Comparison of ENCODE assay signal across 19 mouse cellular contexts in the genomic region with DNA sequence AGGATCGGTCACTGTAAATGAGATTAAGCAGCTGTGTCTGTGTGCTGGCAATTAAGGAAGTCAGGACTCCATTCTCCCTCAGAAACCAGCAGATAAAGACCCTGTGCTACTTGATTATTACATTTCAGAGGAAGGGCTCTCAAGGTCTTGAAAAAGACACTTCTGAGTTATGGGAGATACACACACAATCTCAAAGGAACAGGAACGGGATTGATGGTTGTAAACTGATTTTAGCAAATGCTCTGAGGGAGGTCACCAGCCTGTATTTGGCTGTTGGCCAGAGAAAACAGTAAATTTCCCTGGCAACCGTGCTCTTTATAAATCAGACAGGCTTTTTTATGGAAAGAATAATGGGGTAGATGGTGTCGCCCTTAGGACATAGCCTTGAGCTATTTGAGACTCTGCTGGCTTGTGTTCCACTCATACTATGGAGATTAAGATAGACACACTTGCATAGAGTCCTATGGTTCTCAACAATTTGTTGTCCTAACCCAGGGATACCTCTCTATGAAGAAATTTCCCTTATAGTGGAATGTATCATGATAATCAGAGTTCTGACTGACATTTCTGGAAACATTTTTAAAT.
DNase-seq lines count a peak whose midpoint lies in the region; ATAC-seq and TF ChIP-seq lines count a peak whose summit lies in the region.
"Had no signal": no experiment of that assay in that cellular context is flagged by ENCODE, and none has a peak within 500 bp of the region (broad histone marks: within the 10 kb centered on the region; RNA-seq: fewer than 3 reads in every experiment).

No protein-coding gene starts in this region.

- no peaks in the 10 kb centered on the region for H3K36me3 ChIP-seq in hindbrain, postnatal 0 days (ENCODE audit: insufficient read depth, low read length)
- H3K36me3 ChIP-seq in hindbrain, embryonic 12.5 days, result no peaks in the 10 kb centered on the region
- no peaks in the 10 kb centered on the region for H3K36me3 ChIP-seq in midbrain, embryonic 13.5 days
- no peaks in the 10 kb centered on the region for H3K36me3 ChIP-seq in midbrain, embryonic 10.5 days
- H3K36me3 ChIP-seq: embryonic facial prominence, embryonic 10.5 days; limb, embryonic 15.5 days had no signal

- no peaks in the 10 kb centered on the region for H3K4me1 ChIP-seq in hindbrain, postnatal 0 days (ENCODE audit: insufficient read depth, low read length)
- no peaks in the 10 kb centered on the region for H3K4me1 ChIP-seq in hindbrain, embryonic 12.5 days
- H3K4me1 ChIP-seq in midbrain, embryonic 13.5 days (replicated peaks), result peaks cover 7% of the 10 kb centered on the region; the same call in 1 of the 2 replicates
- no peaks in the 10 kb centered on the region for H3K4me1 ChIP-seq in midbrain, embryonic 10.5 days
- H3K4me1 ChIP-seq: embryonic facial prominence, embryonic 10.5 days; limb, embryonic 15.5 days had no signal

- H3K9ac ChIP-seq in hindbrain, postnatal 0 days (replicated peaks; ENCODE audit: low read length), result no peak overlapping the region
- no peak overlapping the region for H3K9ac ChIP-seq in hindbrain, embryonic 12.5 days
- no peak overlapping the region for H3K9ac ChIP-seq in midbrain, embryonic 13.5 days (replicated peaks)
- H3K9ac ChIP-seq: forebrain, postnatal 0 days; limb, embryonic 15.5 days; liver, postnatal 0 days had no signal

- no peaks in the 10 kb centered on the region for H3K27me3 ChIP-seq in hindbrain, postnatal 0 days (ENCODE audit: insufficient read depth, low read length)
- no peaks in the 10 kb centered on the region for H3K27me3 ChIP-seq in hindbrain, embryonic 12.5 days
- no peaks in the 10 kb centered on the region for H3K27me3 ChIP-seq in midbrain, embryonic 13.5 days
- H3K27me3 ChIP-seq in midbrain, embryonic 10.5 days (ENCODE audit: low read depth, poor library complexity, severe bottlenecking), result no peaks in the 10 kb centered on the region
- H3K27me3 ChIP-seq: limb, embryonic 15.5 days had no signal

- no peaks in the 10 kb centered on the region for H3K9me3 ChIP-seq in hindbrain, postnatal 0 days (ENCODE audit: low read length)
- no peaks in the 10 kb centered on the region for H3K9me3 ChIP-seq in hindbrain, embryonic 12.5 days (replicated peaks)
- no peaks in the 10 kb centered on the region for H3K9me3 ChIP-seq in midbrain, embryonic 13.5 days
- H3K9me3 ChIP-seq in midbrain, embryonic 10.5 days (replicated peaks), result no peaks in the 10 kb centered on the region
- H3K9me3 ChIP-seq: embryonic facial prominence, embryonic 10.5 days; limb, embryonic 15.5 days had no signal

- no peak for TF ChIP-seq CTCF in hindbrain, postnatal 0 days (IDR thresholded peaks at IDR 0.05; ENCODE audit: low read depth)

- H3K4me2 ChIP-seq in hindbrain, postnatal 0 days (ENCODE audit: low read depth, low read length), result no peak overlapping the region
- H3K4me2 ChIP-seq in hindbrain, embryonic 12.5 days (replicated peaks), result no peak overlapping the region
- H3K4me2 ChIP-seq in midbrain, embryonic 13.5 days (replicated peaks), result no peak overlapping the region
- H3K4me2 ChIP-seq: limb, embryonic 15.5 days had no signal

- 30% methylated on average over 4 of the region's 4 CpGs for WGBS in hindbrain, postnatal 0 days
- WGBS in hindbrain, embryonic 12.5 days, result 57% methylated on average over 4 of the region's 4 CpGs
- WGBS in midbrain, embryonic 13.5 days, result 56% methylated on average over 4 of the region's 4 CpGs
- 82% methylated on average over 4 of the region's 4 CpGs for WGBS in midbrain, embryonic 10.5 days

- H3K27ac ChIP-seq in hindbrain, postnatal 0 days, result no peak overlapping the region
- no peak overlapping the region for H3K27ac ChIP-seq in hindbrain, embryonic 12.5 days
- H3K27ac ChIP-seq in midbrain, embryonic 13.5 days, result no peak overlapping the region
- no peak overlapping the region for H3K27ac ChIP-seq in midbrain, embryonic 10.5 days (replicated peaks)
- H3K27ac ChIP-seq: embryonic facial prominence, embryonic 10.5 days; gastrocnemius, adult 2 months; limb, embryonic 15.5 days; macrophage; stomach, postnatal 0 days had no signal

- ATAC-seq in hindbrain, postnatal 0 days, result no peak
- ATAC-seq in hindbrain, embryonic 12.5 days (ENCODE audit: low FRiP score), result no peak
- peak; percentile 45; the same call in 1 of the 2 replicates for ATAC-seq in midbrain, embryonic 13.5 days
- no peak for ATAC-seq in inflammation-experienced regulatory T-cells, adult 6 months
- ATAC-seq: CD4-positive, CD25-positive, alpha-beta regulatory T cell, adult 4 months; forebrain, postnatal 0 days; liver, postnatal 0 days had no signal

- DNase-seq in hindbrain, postnatal 0 days (ENCODE audit: low spot score), result peak; percentile 15
- no peak for DNase-seq in midbrain, embryonic 10.5 days (ENCODE audit: low spot score)
- peak; percentile 58 for DNase-seq in adrenal gland, postnatal 14 days
- DNase-seq in mesoderm, embryonic 11.5 days (ENCODE audit: low read depth, low spot score), result peak; percentile 62
- DNase-seq: cerebellum, adult 2 months; forebrain, postnatal 0 days; gastrocnemius, adult 2 months; heart, postnatal 10 days; liver, postnatal 0 days; thymus, postnatal 14 days had no signal

- H3K4me3 ChIP-seq in hindbrain, postnatal 0 days (ENCODE audit: low read length), result no peak overlapping the region
- no peak overlapping the region for H3K4me3 ChIP-seq in hindbrain, embryonic 12.5 days
- no peak overlapping the region for H3K4me3 ChIP-seq in midbrain, embryonic 13.5 days (replicated peaks)
- H3K4me3 ChIP-seq in midbrain, embryonic 10.5 days, result no peak overlapping the region
- H3K4me3 ChIP-seq: embryonic facial prominence, embryonic 10.5 days; erythroblast, embryonic 14.5 days; gastrocnemius, adult 2 months; limb, embryonic 15.5 days had no signal
